Mouse (Mus musculus) neural tube, embryonic 11.5 days (tissue): Measurements from ENCODE around the gene Olfr1138. TPM values are rescaled to one million over a fixed set of nuclear protein-coding genes. Genes with fewer than 3 reads are reported as not detected.

ENCODE experiments used
- ATAC-seq: fragments of 200-750 bp; cut with Nextera tagmentation; 2 replicates; pipeline ENCODE4 v1.8.0; 2017; ENCODE audit warnings: moderate number of reproducible peaks, mild to moderate bottlenecking, moderate TSS enrichment, moderate library complexity; ENCODE audit not compliant: insufficient read depth, low FRiP score, low TSS enrichment
- DNase-seq: peaks from one replicate; pipeline ENCODE4 v3.0.0-alpha.2; 2015; ENCODE audit warnings: low spot score
- H3K27ac ChIP-seq: fragments of 300-500 bp; sonication (generic); 2 replicates; pipeline ENCODE4 v1.5.1; 2014; ENCODE audit warnings: low read depth, mild to moderate bottlenecking, low read length
- H3K27me3 ChIP-seq: fragments of 300-500 bp; sonication (generic); 2 replicates; pipeline ENCODE4 v1.6.1; 2014; ENCODE audit warnings: mild to moderate bottlenecking, low read length, mixed read lengths; ENCODE audit not compliant: control insufficient read depth, insufficient read depth
- H3K36me3 ChIP-seq: fragments of 300-500 bp; sonication (generic); 2 replicates; pipeline ENCODE4 v1.6.1; 2014; ENCODE audit warnings: mild to moderate bottlenecking, low read length, moderate library complexity, mixed read lengths; ENCODE audit not compliant: control insufficient read depth, insufficient read depth
- H3K4me1 ChIP-seq: fragments of 300-500 bp; sonication (generic); 2 replicates; pipeline ENCODE4 v1.6.1; 2014; ENCODE audit warnings: low read length, mixed read lengths; ENCODE audit not compliant: control insufficient read depth, insufficient read depth
- H3K4me2 ChIP-seq: fragments of 300-500 bp; sonication (generic); 2 replicates; pipeline ENCODE4 v1.6.1; 2014; ENCODE audit warnings: low read depth, mild to moderate bottlenecking, moderate library complexity
- H3K4me3 ChIP-seq: fragments of 300-500 bp; sonication (generic); 2 replicates; pipeline ENCODE4 v1.5.1; 2014; ENCODE audit warnings: low read depth, low read length
- H3K9ac ChIP-seq: fragments of 300-500 bp; sonication (generic); 2 replicates; pipeline ENCODE4 v1.6.1; 2014; ENCODE audit warnings: mild to moderate bottlenecking, low read length
- H3K9me3 ChIP-seq: fragments of 300-500 bp; sonication (generic); 2 replicates; pipeline ENCODE4 v1.6.1; 2016; ENCODE audit warnings: low read length; ENCODE audit not compliant: control insufficient read depth
- WGBS: fragments of 180-500 bp; shearing (Covaris S2); extraction: QIAGEN DNeasy Blood & Tissue Kit; methylation state at CpG from one replicate; pipeline ENCODE4 v1.1.7; 2014; 5-methylcytosine and 5-hydroxymethylcytosine counted together
- polyA plus RNA-seq: library from polyadenylated mRNA; unstranded; fragments of >200 nt; fragmentation: Nextera tagmentation; extraction: Ambion mirVana; gene quantifications from 2 replicates; pipeline ENCODE4 v1.2.1, GENCODE M21; 2014

Gene Olfr1138
- polyA plus RNA-seq = not detected in 2 replicates

GRCm38 (mm10) chr2:87739878-87740277 is at the start of gene Olfr1138:
Olfr1138 (minus strand) TSS chr2:87739978.
- no peak within 1 kb of the TSS for H3K27ac ChIP-seq
- no peak within 1 kb of the TSS for H3K9ac ChIP-seq
- 85% methylated on average over 1 of the region's 1 CpGs for WGBS

DNA sequence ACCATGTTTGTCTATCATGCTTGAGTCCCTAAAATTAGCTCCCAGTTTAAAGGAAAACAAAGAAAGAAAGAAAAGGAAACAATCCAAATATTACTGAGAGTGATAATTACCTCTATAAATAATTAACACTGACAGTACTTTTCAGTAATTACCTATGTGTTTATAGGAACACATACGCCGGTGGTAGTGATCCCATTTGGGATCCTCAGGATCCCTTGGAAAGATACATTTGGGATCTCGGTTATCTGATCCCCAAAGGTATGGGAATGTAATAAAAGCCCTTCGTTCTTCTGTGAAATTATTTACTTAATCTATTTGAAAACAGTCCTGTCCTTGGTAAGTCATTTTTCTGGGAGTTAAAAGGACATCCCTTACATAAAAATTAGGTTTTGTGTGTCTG is 39.4 kb upstream of the Olfr1138 start, which contains the start of gene Olfr152:
Gene Olfr152 (plus strand): TSS at position 301 of the 400 bp plus-strand sequence.
- Histone ChIP-seq H3K36me3 (no peaks in the 10 kb centered on the region), H3K4me2 (no peak within 1 kb of the TSS), H3K27me3 (no peaks in the 10 kb centered on the region), H3K27ac (no peak within 1 kb of the TSS), H3K9me3 (no peaks in the 10 kb centered on the region), H3K4me3 (no peak within 1 kb of the TSS), H3K9ac (no peak within 1 kb of the TSS), H3K4me1 (no peaks in the 10 kb centered on the region)
- no peak for DNase-seq
- WGBS = 88% methylated on average over 4 of the region's 4 CpGs
- no peak for ATAC-seq

More at GRCm38 (mm10) chr2:87739878-87740277, at the start of gene Olfr1138:
- Histone ChIP-seq H3K4me1 (no peaks in the 10 kb centered on the region), H3K9me3 (no peaks in the 10 kb centered on the region), H3K27me3 (no peaks in the 10 kb centered on the region), H3K4me3 (no peak within 1 kb of the TSS), H3K36me3 (no peaks in the 10 kb centered on the region), H3K4me2 (no peak within 1 kb of the TSS)
- no peak for ATAC-seq
- DNase-seq = no peak

- Histone ChIP-seq H3K4me3 (no peak overlapping the region), H3K36me3 (no peaks in the 10 kb centered on the region), H3K9me3 (no peaks in the 10 kb centered on the region), H3K4me2 (no peak overlapping the region), H3K4me1 (no peaks in the 10 kb centered on the region), H3K27ac (no peak overlapping the region), H3K9ac (no peak overlapping the region), H3K27me3 (no peaks in the 10 kb centered on the region)
- ATAC-seq (no peak), DNase-seq (no peak)
- 46% methylated on average over 1 of the region's 1 CpGs for WGBS
These were observed 36.4 kb upstream of the Olfr1138 start for GRCm38 (mm10) chr2:87776143-87776542.

GRCm38 (mm10) chr2:87753891-87754290 is 14.1 kb upstream of the Olfr1138 start, which contains the start of gene Olfr1141:
Olfr1141 (minus strand) TSS chr2:87753991.
- WGBS = 93% methylated on average over 1 of the region's 1 CpGs
- H3K27me3 ChIP-seq = no peaks in the 10 kb centered on the region
- H3K9ac ChIP-seq = no peak within 1 kb of the TSS
- no peak within 1 kb of the TSS for H3K27ac ChIP-seq
- H3K9me3 ChIP-seq = no peaks in the 10 kb centered on the region
- H3K4me1 ChIP-seq = no peaks in the 10 kb centered on the region
- H3K4me3 ChIP-seq = no peak within 1 kb of the TSS
- DNase-seq (no peak), ATAC-seq (no peak)
- H3K36me3 ChIP-seq = no peaks in the 10 kb centered on the region
- no peak within 1 kb of the TSS for H3K4me2 ChIP-seq

DNA sequence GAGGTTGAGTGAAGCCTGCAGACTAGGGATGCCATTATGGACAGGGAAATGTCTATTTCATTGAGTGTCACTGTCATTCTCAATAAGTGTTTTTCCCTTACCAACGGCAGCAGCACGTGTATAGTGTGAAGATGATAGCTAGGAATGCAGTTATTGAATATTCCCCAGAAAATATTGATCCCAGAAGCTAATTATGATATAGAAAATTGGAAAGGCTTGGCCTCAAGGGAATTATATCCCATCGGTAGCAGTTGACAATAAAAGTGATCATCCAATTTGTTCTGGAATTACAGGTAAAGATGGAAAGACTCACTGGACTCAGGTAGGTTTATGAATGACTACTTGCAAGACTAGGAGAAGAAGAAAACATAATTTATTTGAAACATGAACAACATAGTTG is 3.7 kb upstream of the Olfr1138 start, which contains the start of gene Olfr1140:
Gene Olfr1140 (plus strand): TSS at position 301 of the 400 bp plus-strand sequence.
- 81% methylated on average over 3 of the region's 3 CpGs for WGBS
- ATAC-seq (no peak), DNase-seq (no peak)
- Histone ChIP-seq H3K9me3 (no peaks in the 10 kb centered on the region), H3K27me3 (no peaks in the 10 kb centered on the region), H3K27ac (no peak within 1 kb of the TSS), H3K9ac (no peak within 1 kb of the TSS), H3K4me1 (no peaks in the 10 kb centered on the region), H3K4me3 (no peak within 1 kb of the TSS), H3K36me3 (no peaks in the 10 kb centered on the region), H3K4me2 (no peak within 1 kb of the TSS)

DNA sequence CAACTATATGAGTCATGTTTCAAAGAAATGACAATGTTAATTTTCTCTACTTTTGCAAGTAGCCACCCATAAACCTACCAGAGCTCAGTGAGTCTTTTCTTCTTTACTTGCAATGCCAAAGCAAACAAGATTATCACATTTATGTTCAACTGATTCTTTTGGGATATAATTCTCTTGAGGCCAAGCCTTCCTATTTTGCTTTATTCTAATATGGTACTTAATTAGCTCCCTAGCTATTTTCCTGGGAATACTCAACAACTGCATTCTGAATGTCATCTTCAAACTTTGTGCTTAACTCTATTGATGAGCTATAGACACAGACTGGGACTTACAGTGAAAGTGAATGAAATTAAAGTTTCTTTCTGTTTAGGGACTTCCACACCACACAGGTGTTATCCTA is 26.7 kb downstream of the Olfr1138 start, which contains the start of gene Olfr1137:
Gene Olfr1137 (minus strand): TSS at position 101 of the 400 bp plus-strand sequence.
- H3K4me2 ChIP-seq = no peak within 1 kb of the TSS
- no peaks in the 10 kb centered on the region for H3K36me3 ChIP-seq
- ATAC-seq = no peak
- no peak within 1 kb of the TSS for H3K9ac ChIP-seq
- H3K27ac ChIP-seq = no peak within 1 kb of the TSS
- H3K27me3 ChIP-seq = no peaks in the 10 kb centered on the region
- H3K4me3 ChIP-seq = no peak within 1 kb of the TSS
- H3K4me1 ChIP-seq = no peaks in the 10 kb centered on the region
- no peaks in the 10 kb centered on the region for H3K9me3 ChIP-seq
- no peak for DNase-seq

GRCm38 (mm10) chr2:87693847-87694246 is 45.9 kb downstream of the Olfr1138 start, which contains the start of gene Olfr1136:
Olfr1136 (minus strand) TSS chr2:87693947.
- H3K9ac ChIP-seq = no peak within 1 kb of the TSS
- no peaks in the 10 kb centered on the region for H3K36me3 ChIP-seq
- H3K27me3 ChIP-seq = no peaks in the 10 kb centered on the region
- H3K27ac ChIP-seq = no peak within 1 kb of the TSS
- H3K9me3 ChIP-seq = no peaks in the 10 kb centered on the region
- ATAC-seq (no peak), DNase-seq (no peak)
- H3K4me3 ChIP-seq = no peak within 1 kb of the TSS
- H3K4me1 ChIP-seq = no peaks in the 10 kb centered on the region
- H3K4me2 ChIP-seq = no peak within 1 kb of the TSS

Other genes with a start within 250 kb of the Olfr1138 start
- not detected in 2 replicates for gene Pramel7, start 242.9 kb downstream of the Olfr1138 start, polyA plus RNA-seq
- gene Pramel6, start 233.4 kb downstream of the Olfr1138 start, polyA plus RNA-seq = not detected in 2 replicates
- gene Olfr153, start 208.2 kb downstream of the Olfr1138 start, polyA plus RNA-seq = not detected in 2 replicates
- gene Olfr1128, start 194.4 kb downstream of the Olfr1138 start, polyA plus RNA-seq = not detected in 2 replicates
- not detected in 2 replicates for gene Olfr1129, start 166.1 kb downstream of the Olfr1138 start, polyA plus RNA-seq
- not detected in 2 replicates for gene Olfr1130, start 133.8 kb downstream of the Olfr1138 start, polyA plus RNA-seq
- not detected in 2 replicates for gene Olfr1131, start 112.9 kb downstream of the Olfr1138 start, polyA plus RNA-seq
- not detected in 2 replicates for gene Olfr1132, start 102.4 kb downstream of the Olfr1138 start, polyA plus RNA-seq
- not detected in 2 replicates for gene Olfr1133, start 92.6 kb downstream of the Olfr1138 start, polyA plus RNA-seq
- gene Olfr1134, start 81.5 kb downstream of the Olfr1138 start, polyA plus RNA-seq = not detected in 2 replicates
- gene Olfr1135, start 66.3 kb downstream of the Olfr1138 start, polyA plus RNA-seq = not detected in 2 replicates
- not detected in 2 replicates for gene Olfr1136, start 46.0 kb downstream of the Olfr1138 start, polyA plus RNA-seq
- gene Olfr1137, start 26.8 kb downstream of the Olfr1138 start, polyA plus RNA-seq = not detected in 2 replicates
- gene Olfr1140, start 3.8 kb upstream of the Olfr1138 start, polyA plus RNA-seq = not detected in 2 replicates
- not detected in 2 replicates for gene Olfr1141, start 14.0 kb upstream of the Olfr1138 start, polyA plus RNA-seq
- gene Olfr152, start 39.5 kb upstream of the Olfr1138 start, polyA plus RNA-seq = not detected in 2 replicates
- not detected in 2 replicates for gene Olfr1143, start 60.6 kb upstream of the Olfr1138 start, polyA plus RNA-seq
- gene Olfr1145, start 69.8 kb upstream of the Olfr1138 start, polyA plus RNA-seq = not detected in 2 replicates
- gene Olfr1148, start 90.6 kb upstream of the Olfr1138 start, polyA plus RNA-seq = not detected in 2 replicates
- not detected in 2 replicates for gene Olfr1150-ps1, start 104.0 kb upstream of the Olfr1138 start, polyA plus RNA-seq
- not detected in 2 replicates for gene Olfr1151, start 115.9 kb upstream of the Olfr1138 start, polyA plus RNA-seq
- gene Olfr1152, start 126.5 kb upstream of the Olfr1138 start, polyA plus RNA-seq = not detected in 2 replicates
- not detected in 2 replicates for gene Olfr1153, start 155.0 kb upstream of the Olfr1138 start, polyA plus RNA-seq
- not detected in 2 replicates for gene Olfr1154, start 165.2 kb upstream of the Olfr1138 start, polyA plus RNA-seq
- not detected in 2 replicates for gene Olfr1155, start 205.2 kb upstream of the Olfr1138 start, polyA plus RNA-seq
- not detected in 2 replicates for gene Olfr1156, start 213.1 kb upstream of the Olfr1138 start, polyA plus RNA-seq
- not detected in 2 replicates for gene Olfr1157, start 228.3 kb upstream of the Olfr1138 start, polyA plus RNA-seq
- not detected in 2 replicates for gene Olfr74, start 234.7 kb upstream of the Olfr1138 start, polyA plus RNA-seq